Mouse (Mus musculus): ENCODE results near the gene Bmf. TPM values are rescaled to one million over a fixed set of nuclear protein-coding genes. Genes with fewer than 3 reads are reported as not detected.

The Bmf gene
- polyA plus RNA-seq (2015; fragmentation: Nextera tagmentation; extraction: Ambion mirVana), result 1.3 and 1.5 TPM in 2 replicates

DNA sequence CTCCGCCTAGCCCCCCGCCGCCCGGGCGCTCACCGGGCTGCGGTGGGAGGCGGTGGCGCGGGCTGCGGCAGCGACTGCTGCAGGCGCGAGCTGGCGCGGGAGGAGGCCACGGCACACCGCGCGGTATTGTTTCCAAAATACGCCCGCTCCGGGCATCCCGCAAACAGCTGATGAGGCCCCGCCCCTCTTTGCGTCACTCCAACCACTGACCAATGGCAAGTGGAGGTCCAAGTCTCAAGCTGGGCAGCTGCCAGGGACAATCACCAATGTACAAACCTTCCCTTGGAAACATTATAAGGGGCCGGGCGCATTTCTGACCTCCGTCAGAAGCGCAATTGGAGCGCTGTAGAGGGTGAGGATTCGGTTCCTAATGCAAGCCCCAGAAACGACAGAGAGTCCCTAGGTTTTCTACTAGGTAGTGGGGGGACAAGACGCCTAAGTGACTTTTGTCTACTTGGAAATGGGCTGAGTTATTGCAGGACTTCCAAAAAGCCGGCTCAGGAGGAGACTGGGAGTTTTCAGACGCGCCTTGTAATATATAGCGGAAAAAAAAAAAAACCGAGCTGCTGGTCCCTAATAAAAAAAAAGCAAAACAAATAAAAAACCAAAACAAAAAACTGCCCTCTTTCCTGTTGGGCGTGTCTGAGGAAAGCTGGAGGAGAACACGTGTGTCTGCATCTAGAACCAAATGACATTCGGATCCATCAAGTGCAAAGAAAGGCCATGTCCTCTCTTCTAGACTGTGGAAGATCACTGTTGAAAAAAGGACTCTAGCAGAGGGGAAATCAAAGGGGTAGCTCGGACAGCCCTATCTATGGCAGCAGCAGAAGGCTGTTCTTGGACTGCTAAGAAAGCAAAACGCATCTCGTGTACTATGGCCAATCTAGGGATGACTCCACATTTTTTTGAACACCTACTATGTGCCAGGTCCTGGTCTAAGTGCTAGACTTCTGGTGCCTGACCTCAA, at the start of gene Bmf:
Bmf (minus strand) TSS at position 181 of the 967 bp plus-strand sequence.
- Histone ChIP-seq H3K4me1 (replicated peaks; ENCODE audit: control insufficient read depth, insufficient read depth, low read length) (peaks cover 37% of the 10 kb centered on the region), H3K36me3 (ENCODE audit: control insufficient read depth, insufficient read depth) (no peaks in the 10 kb centered on the region), H3K9me3 (ENCODE audit: control insufficient read depth, low read length) (no peaks in the 10 kb centered on the region; the same call in 1 of the 2 replicates), H3K27me3 (replicated peaks; ENCODE audit: control insufficient read depth, insufficient read depth, low read length) (peaks cover 10% of the 10 kb centered on the region; the same call in 1 of the 2 replicates), H3K9ac (replicated peaks; ENCODE audit: low read depth, low read length) (peak within 1 kb of the TSS; percentile 77), H3K4me2 (ENCODE audit: low read length) (peak within 1 kb of the TSS; percentile 91), H3K27ac (ENCODE audit: low read length) (no peak within 1 kb of the TSS), H3K4me3 (replicated peaks; ENCODE audit: low read length) (peak within 1 kb of the TSS; percentile 76)
- under 1% methylated on average over 45 of the region's 45 CpGs for WGBS
- ATAC-seq, result peak; percentile 89

DNA sequence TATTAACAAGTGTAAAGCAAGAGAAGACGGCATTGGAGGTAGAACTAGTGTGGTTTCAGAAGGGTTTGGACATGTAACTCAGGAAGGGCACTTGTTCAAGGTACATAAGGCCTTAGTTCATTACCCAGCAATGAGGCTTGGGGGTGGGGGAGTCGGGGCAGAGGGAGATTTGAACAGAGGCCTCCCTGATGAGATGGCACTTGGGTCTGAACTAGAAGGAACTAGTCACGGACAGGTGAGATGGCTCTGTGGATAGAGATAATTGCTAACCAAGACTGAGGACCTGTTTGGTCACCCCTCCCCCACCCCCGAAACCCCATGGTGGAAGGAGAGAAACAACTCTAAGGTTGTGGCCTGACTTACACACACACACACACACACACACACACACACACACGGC, 49.6 kb upstream of the Bmf start:
- peak overlapping the region; percentile 79 for H3K4me2 ChIP-seq (ENCODE audit: low read length)
- no peaks in the 10 kb centered on the region for H3K27me3 ChIP-seq (replicated peaks; ENCODE audit: control insufficient read depth, insufficient read depth, low read length)
- 36% methylated on average over 5 of the region's 5 CpGs for WGBS
- peak overlapping the region; percentile 53 for H3K4me3 ChIP-seq (replicated peaks; ENCODE audit: low read length)
- no peak overlapping the region for H3K27ac ChIP-seq (ENCODE audit: low read length)
- ATAC-seq, result no peak
- peaks cover 11% of the 10 kb centered on the region for H3K4me1 ChIP-seq (replicated peaks; ENCODE audit: control insufficient read depth, insufficient read depth, low read length)
- H3K9ac ChIP-seq (replicated peaks; ENCODE audit: low read depth, low read length), result 0 out of 2 replicates have a peak overlapping the region, but pooled peaks have one; percentile 8
- H3K36me3 ChIP-seq (ENCODE audit: control insufficient read depth, insufficient read depth), result no peaks in the 10 kb centered on the region
- H3K9me3 ChIP-seq (ENCODE audit: control insufficient read depth, low read length), result no peaks in the 10 kb centered on the region

DNA sequence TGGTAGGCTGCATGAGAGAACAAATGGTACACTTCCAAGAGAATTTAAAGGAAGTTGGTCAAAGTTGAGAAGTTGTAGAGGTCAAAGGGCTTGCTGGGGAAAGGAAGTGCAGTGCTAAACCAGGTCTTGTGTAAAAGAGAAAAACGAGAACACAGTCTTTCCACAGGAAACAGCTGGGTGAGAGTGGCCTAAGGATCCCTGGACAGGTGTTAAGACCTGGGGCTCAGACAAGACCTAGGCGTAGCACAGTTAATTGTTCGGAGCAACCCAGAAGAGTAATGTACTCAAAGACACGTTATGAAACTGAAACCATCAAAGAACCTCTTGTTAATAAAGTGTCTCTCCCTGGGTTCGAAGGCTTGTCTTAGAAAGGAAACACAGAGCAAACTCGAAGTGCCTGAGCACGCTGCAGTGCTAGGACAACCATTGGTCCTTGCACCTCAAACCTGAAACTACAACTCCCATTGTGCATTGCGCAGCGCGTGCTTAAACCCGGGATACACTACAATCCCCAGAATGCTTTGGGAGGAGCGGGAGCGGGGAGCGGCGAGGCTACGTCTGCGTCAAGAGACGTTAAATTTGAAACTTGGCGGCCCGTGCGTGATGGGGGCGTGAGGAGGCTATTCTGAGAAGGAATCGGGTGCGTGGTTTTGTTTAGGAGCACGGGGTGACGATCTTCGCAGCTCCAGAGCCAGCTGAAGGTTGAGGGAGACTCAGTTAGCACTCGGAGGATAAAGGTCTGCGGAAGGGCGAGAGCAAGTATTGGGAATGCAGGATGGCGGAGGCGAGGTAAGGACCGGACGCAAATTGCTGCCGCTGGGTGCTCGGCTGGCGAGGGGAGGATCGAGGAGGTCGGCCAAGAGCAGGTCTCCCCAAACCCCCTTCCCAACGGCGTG, 48.4 kb upstream of the Bmf start, which contains the start of gene Bub1b:
Bub1b (plus strand) TSS at position 539 of the 896 bp plus-strand sequence.
- peaks cover 11% of the 10 kb centered on the region for H3K4me1 ChIP-seq (replicated peaks; ENCODE audit: control insufficient read depth, insufficient read depth, low read length)
- peak; percentile 100 for ATAC-seq
- 6% methylated on average over 41 of the region's 41 CpGs for WGBS
- no peaks in the 10 kb centered on the region for H3K36me3 ChIP-seq (ENCODE audit: control insufficient read depth, insufficient read depth)
- no peak within 1 kb of the TSS for H3K27ac ChIP-seq (ENCODE audit: low read length)
- H3K9ac ChIP-seq (replicated peaks; ENCODE audit: low read depth, low read length), result peak within 1 kb of the TSS; percentile 48
- peak within 1 kb of the TSS; percentile 53 for H3K4me3 ChIP-seq (replicated peaks; ENCODE audit: low read length)
- H3K27me3 ChIP-seq (replicated peaks; ENCODE audit: control insufficient read depth, insufficient read depth, low read length), result no peaks in the 10 kb centered on the region
- peak within 1 kb of the TSS; percentile 79 for H3K4me2 ChIP-seq (ENCODE audit: low read length)
- H3K9me3 ChIP-seq (ENCODE audit: control insufficient read depth, low read length), result no peaks in the 10 kb centered on the region

DNA sequence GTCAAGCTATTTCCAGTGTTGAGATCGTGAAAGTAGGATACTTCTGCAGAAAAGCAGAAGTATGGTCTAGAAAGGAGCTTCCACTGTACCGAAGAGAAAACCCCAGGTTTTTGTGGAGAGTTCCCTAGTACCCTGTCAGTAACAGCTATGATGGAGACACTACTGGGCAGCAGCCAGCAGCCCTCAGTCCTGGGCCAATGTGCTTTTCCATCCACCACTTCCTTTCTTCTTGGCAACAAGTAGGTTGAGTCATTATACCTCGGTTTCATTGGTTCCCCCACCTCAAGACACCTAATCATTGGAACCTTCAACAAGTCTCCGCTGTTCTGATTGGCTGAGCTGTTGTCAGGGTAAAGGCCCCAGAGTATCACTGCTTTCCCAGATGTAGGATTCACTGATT, 41.6 kb upstream of the Bmf start:
- H3K27me3 ChIP-seq (replicated peaks; ENCODE audit: control insufficient read depth, insufficient read depth, low read length), result no peaks in the 10 kb centered on the region
- WGBS, result 89% methylated on average over 4 of the region's 4 CpGs

DNA sequence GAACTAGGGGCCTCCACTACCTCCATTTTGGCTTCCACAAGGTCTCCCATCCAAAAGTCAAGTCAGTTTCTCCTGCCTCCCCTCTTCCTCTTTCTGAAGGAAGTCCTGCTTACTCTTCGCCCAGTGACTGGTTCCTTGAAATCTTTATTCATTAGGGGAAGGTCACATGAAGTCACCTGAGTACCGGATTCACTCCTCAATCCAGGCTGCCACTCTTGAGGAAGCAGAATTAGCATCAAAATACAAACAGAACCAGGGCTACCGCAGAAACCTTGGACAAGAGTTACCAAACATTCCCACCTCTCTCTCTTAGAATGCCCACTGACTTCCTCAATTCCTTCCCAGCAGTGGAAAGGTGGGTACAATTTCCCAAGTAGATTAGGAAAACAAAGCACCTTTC, 38.2 kb upstream of the Bmf start:
- 64% methylated on average over 3 of the region's 3 CpGs for whole genome bisulfite sequencing
- no peaks in the 10 kb centered on the region for H3K36me3 ChIP-seq (ENCODE audit: control insufficient read depth, insufficient read depth)
- no peak overlapping the region for H3K4me2 ChIP-seq (ENCODE audit: low read length)
- no peaks in the 10 kb centered on the region for H3K4me1 ChIP-seq (replicated peaks; ENCODE audit: control insufficient read depth, insufficient read depth, low read length)
- no peak overlapping the region for H3K4me3 ChIP-seq (replicated peaks; ENCODE audit: low read length)
- H3K9ac ChIP-seq (replicated peaks; ENCODE audit: low read depth, low read length), result no peak overlapping the region
- no peaks in the 10 kb centered on the region for H3K9me3 ChIP-seq (ENCODE audit: control insufficient read depth, low read length)
- no peak overlapping the region for H3K27ac ChIP-seq (ENCODE audit: low read length)
- H3K27me3 ChIP-seq (replicated peaks; ENCODE audit: control insufficient read depth, insufficient read depth, low read length), result no peaks in the 10 kb centered on the region
- ATAC-seq, result no peak

More for the DNA sequence above, 41.6 kb upstream of the Bmf start:
- Histone ChIP-seq H3K4me3 (replicated peaks; ENCODE audit: low read length) (no peak overlapping the region), H3K4me2 (ENCODE audit: low read length) (no peak overlapping the region), H3K27ac (ENCODE audit: low read length) (no peak overlapping the region), H3K4me1 (replicated peaks; ENCODE audit: control insufficient read depth, insufficient read depth, low read length) (no peaks in the 10 kb centered on the region), H3K9ac (replicated peaks; ENCODE audit: low read depth, low read length) (no peak overlapping the region), H3K9me3 (ENCODE audit: control insufficient read depth, low read length) (no peaks in the 10 kb centered on the region), H3K36me3 (ENCODE audit: control insufficient read depth, insufficient read depth) (no peaks in the 10 kb centered on the region)
- ATAC-seq, result no peak

DNA sequence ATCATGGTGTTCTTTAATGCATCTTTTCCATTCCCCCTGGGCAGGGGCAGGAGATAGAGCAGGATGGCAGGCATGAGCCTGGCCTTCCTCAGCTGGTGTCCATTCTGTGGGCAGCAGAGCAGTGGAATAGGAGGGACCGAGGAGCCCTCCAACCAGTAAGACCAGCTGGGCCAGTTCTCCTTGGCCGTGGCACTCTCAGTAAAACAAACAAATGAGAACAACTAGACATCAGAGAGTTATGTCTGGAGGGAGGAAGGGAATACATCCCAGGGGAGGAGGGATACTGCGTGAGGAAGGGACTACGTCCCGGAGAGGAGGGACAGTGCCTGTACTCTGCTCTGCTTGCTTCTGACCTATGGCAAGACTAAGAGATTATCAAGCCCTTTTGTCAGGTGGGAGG, 36.5 kb upstream of the Bmf start:
- no peaks in the 10 kb centered on the region for H3K9me3 ChIP-seq (ENCODE audit: control insufficient read depth, low read length)
- H3K27ac ChIP-seq (ENCODE audit: low read length), result no peak overlapping the region
- H3K36me3 ChIP-seq (ENCODE audit: control insufficient read depth, insufficient read depth), result no peaks in the 10 kb centered on the region
- H3K4me2 ChIP-seq (ENCODE audit: low read length), result no peak overlapping the region
- ATAC-seq, result no peak
- H3K4me3 ChIP-seq (replicated peaks; ENCODE audit: low read length), result no peak overlapping the region
- WGBS, result 82% methylated on average over 5 of the region's 5 CpGs
- H3K4me1 ChIP-seq (replicated peaks; ENCODE audit: control insufficient read depth, insufficient read depth, low read length), result no peaks in the 10 kb centered on the region
- H3K27me3 ChIP-seq (replicated peaks; ENCODE audit: control insufficient read depth, insufficient read depth, low read length), result no peaks in the 10 kb centered on the region
- H3K9ac ChIP-seq (replicated peaks; ENCODE audit: low read depth, low read length), result no peak overlapping the region

DNA sequence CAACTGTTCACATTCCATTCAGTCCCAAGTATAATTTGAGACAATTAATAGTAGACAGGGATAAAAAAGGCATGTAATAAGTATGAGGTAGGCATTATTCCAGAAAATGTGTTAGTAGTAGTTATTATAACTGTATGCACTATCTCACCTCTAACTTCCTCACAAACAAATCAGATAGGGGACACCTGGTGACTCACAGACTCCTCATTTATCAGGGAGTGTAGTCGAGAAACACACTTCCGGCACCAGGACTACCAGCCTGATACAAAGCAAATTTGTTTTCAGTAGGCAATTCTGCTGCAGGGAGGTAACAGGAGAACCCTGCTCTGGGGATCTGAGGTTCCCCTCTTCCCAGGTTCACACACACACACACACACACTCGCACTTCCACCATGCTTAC, 23.6 kb upstream of the Bmf start:
- H3K9ac ChIP-seq (replicated peaks; ENCODE audit: low read depth, low read length), result no peak overlapping the region
- no peaks in the 10 kb centered on the region for H3K4me1 ChIP-seq (replicated peaks; ENCODE audit: control insufficient read depth, insufficient read depth, low read length)
- H3K27ac ChIP-seq (ENCODE audit: low read length), result no peak overlapping the region
- H3K36me3 ChIP-seq (ENCODE audit: control insufficient read depth, insufficient read depth), result no peaks in the 10 kb centered on the region
- no peaks in the 10 kb centered on the region for H3K9me3 ChIP-seq (ENCODE audit: control insufficient read depth, low read length)
- H3K4me2 ChIP-seq (ENCODE audit: low read length), result no peak overlapping the region
- no peaks in the 10 kb centered on the region for H3K27me3 ChIP-seq (replicated peaks; ENCODE audit: control insufficient read depth, insufficient read depth, low read length)
- 90% methylated on average over 3 of the region's 3 CpGs for WGBS
- no peak for ATAC-seq
- no peak overlapping the region for H3K4me3 ChIP-seq (replicated peaks; ENCODE audit: low read length)

DNA sequence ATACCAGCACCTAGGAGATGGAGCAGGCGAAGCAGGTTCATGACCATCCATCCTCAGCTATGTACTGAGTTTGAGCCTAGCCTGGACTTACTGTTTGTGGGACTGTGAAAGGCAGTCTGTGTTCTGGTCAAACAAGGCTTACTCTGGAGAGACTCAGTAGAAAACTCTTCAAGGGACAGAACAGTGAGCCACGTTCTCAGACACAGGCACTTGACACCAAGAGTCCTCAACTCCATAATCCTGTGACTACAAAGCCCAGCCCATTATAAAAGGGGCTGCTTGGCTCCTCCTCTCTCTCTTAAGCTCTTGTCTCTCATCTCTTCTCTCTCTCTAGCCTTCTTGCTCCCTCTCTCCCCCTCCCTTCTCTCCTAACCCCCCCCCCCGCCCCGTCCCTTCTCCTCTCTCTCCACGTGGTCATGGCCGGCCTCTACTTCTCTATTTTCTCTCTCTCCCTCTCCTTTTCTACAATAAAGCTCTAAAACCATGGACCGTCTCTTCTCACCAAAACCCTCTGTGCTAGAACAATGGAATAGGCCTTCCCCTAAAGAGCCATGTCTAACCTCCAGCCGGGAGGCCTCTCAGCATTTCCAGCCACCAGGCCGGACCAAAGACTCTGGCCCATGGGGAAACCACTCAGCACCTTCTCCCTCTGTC, 22.8 kb upstream of the Bmf start:
- Histone ChIP-seq H3K4me1 (replicated peaks; ENCODE audit: control insufficient read depth, insufficient read depth, low read length) (no peaks in the 10 kb centered on the region), H3K27ac (ENCODE audit: low read length) (no peak overlapping the region), H3K27me3 (replicated peaks; ENCODE audit: control insufficient read depth, insufficient read depth, low read length) (no peaks in the 10 kb centered on the region), H3K4me2 (ENCODE audit: low read length) (no peak overlapping the region), H3K4me3 (replicated peaks; ENCODE audit: low read length) (no peak overlapping the region), H3K36me3 (ENCODE audit: control insufficient read depth, insufficient read depth) (no peaks in the 10 kb centered on the region), H3K9ac (replicated peaks; ENCODE audit: low read depth, low read length) (no peak overlapping the region), H3K9me3 (ENCODE audit: control insufficient read depth, low read length) (no peaks in the 10 kb centered on the region)
- 64% methylated on average over 9 of the region's 9 CpGs for whole genome bisulfite sequencing
- ATAC-seq, result no peak

All from forebrain, embryonic 16.5 days (tissue).